Mouse (Mus musculus) forebrain, embryonic 13.5 days (tissue): ENCODE measurements around the gene Zfp472. TPM values are rescaled to one million over a fixed set of nuclear protein-coding genes. Genes with fewer than 3 reads are reported as not detected.
"Not testable (repeated sequence)": the region's sequence is repeated elsewhere in the genome, so short reads cannot be mapped to it uniquely, and the experiment has no call there.

ENCODE experiments used
- ATAC-seq: fragments of 200-750 bp; cut with Nextera tagmentation; 2 replicates; pipeline ENCODE4 v1.8.0; 2017
- H3K27ac ChIP-seq: fragments of 300-500 bp; sonication (generic); 2 replicates; pipeline ENCODE4 v1.5.1; 2015; ENCODE audit warnings: inconsistent platforms, mild to moderate bottlenecking, moderate library complexity
- H3K27me3 ChIP-seq: fragments of 300-500 bp; sonication (generic); 2 replicates; pipeline ENCODE4 v1.6.1; 2015; ENCODE audit warnings: mild to moderate bottlenecking, inconsistent platforms
- H3K36me3 ChIP-seq: fragments of 300-500 bp; sonication (generic); 2 replicates; pipeline ENCODE4 v1.6.1; 2015; ENCODE audit warnings: mild to moderate bottlenecking, inconsistent platforms; ENCODE audit not compliant: poor library complexity, severe bottlenecking
- H3K4me1 ChIP-seq: fragments of 300-500 bp; sonication (generic); 2 replicates; pipeline ENCODE4 v1.6.1; 2015; ENCODE audit warnings: inconsistent platforms
- H3K4me2 ChIP-seq: fragments of 300-500 bp; sonication (generic); 2 replicates; pipeline ENCODE4 v1.6.1; 2015; ENCODE audit warnings: inconsistent platforms, mild to moderate bottlenecking, moderate library complexity
- H3K4me3 ChIP-seq: fragments of 300-500 bp; sonication (generic); 2 replicates; pipeline ENCODE4 v1.5.1; 2015; ENCODE audit warnings: mild to moderate bottlenecking, inconsistent platforms
- H3K9ac ChIP-seq: fragments of 300-500 bp; sonication (generic); 2 replicates; pipeline ENCODE4 v1.6.1; 2015; ENCODE audit warnings: mild to moderate bottlenecking, inconsistent platforms
- H3K9me3 ChIP-seq: fragments of 300-500 bp; sonication (generic); replicated peaks from 2 replicates; pipeline ENCODE4 v1.6.1; 2016; ENCODE audit warnings: inconsistent platforms
- WGBS: fragments of 180-500 bp; shearing (Covaris S2); methylation state at CpG from one replicate; pipeline ENCODE4 v1.1.7; 2015; 5-methylcytosine and 5-hydroxymethylcytosine counted together
- polyA plus RNA-seq: library from polyadenylated mRNA; unstranded; fragments of >200 nt; fragmentation: Nextera tagmentation; extraction: Ambion mirVana; gene quantifications from 2 replicates; pipeline ENCODE4 v1.2.1, GENCODE M21; 2015

The Zfp472 gene
- polyA plus RNA-seq, 1 experiment from 2014 or later: 11.4 TPM

DNA sequence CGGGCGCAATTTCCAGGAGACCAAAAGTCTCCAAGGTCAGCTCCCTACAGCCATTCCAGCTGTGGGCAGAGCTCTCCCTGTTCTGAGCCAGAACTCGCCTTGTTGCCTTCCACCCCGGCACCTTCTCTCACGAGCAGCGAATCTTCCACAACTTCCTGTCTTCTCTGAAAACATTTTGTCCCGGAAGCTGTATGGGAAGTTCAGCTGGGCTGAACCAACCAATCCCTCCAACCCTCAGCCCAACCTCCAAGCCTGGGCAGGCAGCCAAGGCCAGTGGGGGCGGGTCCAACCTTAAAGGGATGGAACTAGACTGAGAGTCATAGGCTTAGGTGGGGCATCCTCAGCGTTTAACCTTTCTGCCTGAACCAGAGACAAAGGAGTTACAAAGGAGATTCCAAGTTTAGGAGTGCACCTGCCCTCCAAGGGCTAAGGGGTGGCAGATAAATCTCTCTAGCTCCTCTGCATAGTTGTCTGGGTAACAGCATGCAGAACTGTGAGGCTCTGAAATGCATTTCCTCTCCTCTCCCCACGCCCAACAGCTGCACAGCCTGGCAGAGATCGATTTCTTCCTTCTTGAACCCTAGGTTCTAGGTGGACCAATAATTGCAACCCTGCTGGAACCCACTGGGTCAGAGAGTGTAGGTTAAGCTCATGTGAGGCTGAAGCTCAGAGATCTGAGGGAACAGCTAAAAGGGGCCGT, 18.2 kb upstream of the Zfp472 start, which contains the start of gene Cyp4f13:
Gene Cyp4f13 (minus strand): TSS at position 188 of the 700 bp plus-strand sequence.
- H3K27me3 ChIP-seq: no peaks in the 10 kb centered on the region
- H3K27ac ChIP-seq: no peak within 1 kb of the TSS
- ATAC-seq: peak; percentile 95
- H3K36me3 ChIP-seq: no peaks in the 10 kb centered on the region
- H3K4me2 ChIP-seq: peak within 1 kb of the TSS; percentile 68
- no peaks in the 10 kb centered on the region for H3K9me3 ChIP-seq
- H3K9ac ChIP-seq: peak within 1 kb of the TSS; percentile 55
- peak within 1 kb of the TSS; percentile 47 for H3K4me3 ChIP-seq
- WGBS: 49% methylated on average over 12 of the region's 12 CpGs
- H3K4me1 ChIP-seq: peaks cover 12% of the 10 kb centered on the region

GRCm38 (mm10) chr17:32950136-32950535, 15.5 kb upstream of the Zfp472 start:
- no peaks in the 10 kb centered on the region for H3K27me3 ChIP-seq
- no peaks in the 10 kb centered on the region for H3K36me3 ChIP-seq
- no peak overlapping the region for H3K4me3 ChIP-seq
- no peaks in the 10 kb centered on the region for H3K9me3 ChIP-seq
- H3K4me2 ChIP-seq: no peak overlapping the region
- WGBS: 81% methylated on average over 3 of the region's 3 CpGs
- ATAC-seq: no peak
- no peak overlapping the region for H3K9ac ChIP-seq
- no peak overlapping the region for H3K27ac ChIP-seq
- H3K4me1 ChIP-seq: peaks cover 12% of the 10 kb centered on the region

DNA sequence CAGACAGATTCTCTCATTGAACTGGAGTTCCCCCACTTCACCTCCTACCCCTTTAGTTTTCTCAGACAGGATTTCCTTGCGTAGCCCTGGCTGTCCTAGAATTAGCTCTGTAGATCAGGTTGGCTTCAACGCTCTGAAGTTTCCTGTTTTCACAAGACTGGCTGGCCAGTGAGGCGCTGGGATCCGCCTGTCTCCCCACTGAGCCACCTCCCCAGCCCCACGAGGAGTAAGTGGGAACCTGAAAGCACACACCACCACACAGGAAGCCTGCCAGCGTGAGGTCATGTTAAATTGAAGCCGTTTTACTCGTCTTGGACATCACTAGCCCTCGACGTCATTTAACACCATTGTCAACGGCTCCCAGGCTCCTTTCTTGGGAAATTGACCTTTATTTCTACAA, 14.6 kb upstream of the Zfp472 start:
- no peak overlapping the region for H3K9ac ChIP-seq
- H3K4me3 ChIP-seq: no peak overlapping the region
- H3K27me3 ChIP-seq: no peaks in the 10 kb centered on the region
- no peak overlapping the region for H3K27ac ChIP-seq
- WGBS: 84% methylated on average over 11 of the region's 11 CpGs
- no peaks in the 10 kb centered on the region for H3K9me3 ChIP-seq
- no peak for ATAC-seq
- no peak overlapping the region for H3K4me2 ChIP-seq
- peaks cover 12% of the 10 kb centered on the region for H3K4me1 ChIP-seq
- no peaks in the 10 kb centered on the region for H3K36me3 ChIP-seq

GRCm38 (mm10) chr17:32951441-32951840, 14.2 kb upstream of the Zfp472 start:
- 35% methylated on average over 16 of the region's 16 CpGs for WGBS
- Histone ChIP-seq H3K9me3 (no peaks in the 10 kb centered on the region), H3K27ac (no peak overlapping the region), H3K9ac (no peak overlapping the region), H3K4me3 (no peak overlapping the region), H3K4me2 (peak overlapping the region; percentile 17; the same call in 1 of the 2 replicates), H3K27me3 (no peaks in the 10 kb centered on the region), H3K4me1 (peaks cover 10% of the 10 kb centered on the region), H3K36me3 (no peaks in the 10 kb centered on the region)
- ATAC-seq: no peak

DNA sequence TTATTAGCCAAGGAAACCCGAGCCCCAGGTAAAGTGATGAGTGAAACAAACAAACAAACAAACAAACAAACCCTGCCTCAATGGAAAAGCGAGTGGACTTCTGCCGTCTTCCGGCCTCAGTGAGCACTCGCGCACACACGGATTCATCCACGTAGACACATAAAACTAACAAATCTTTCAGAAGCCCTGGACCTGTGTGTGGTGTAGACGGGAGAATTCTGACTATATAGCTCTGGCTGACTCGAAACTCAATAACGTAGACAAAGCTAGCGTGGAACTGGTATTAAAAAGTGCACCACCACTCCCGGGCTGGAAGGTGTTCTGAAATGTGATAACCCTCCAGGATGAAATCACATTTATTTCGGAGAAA, 376 bp upstream of the Zfp472 start:
- peak overlapping the region; percentile 84 for H3K4me3 ChIP-seq
- 0% methylated on average over 14 of the region's 14 CpGs for WGBS
- no peaks in the 10 kb centered on the region for H3K9me3 ChIP-seq
- H3K36me3 ChIP-seq: no peaks in the 10 kb centered on the region
- H3K27ac ChIP-seq: no peak overlapping the region
- ATAC-seq: peak; percentile 73
- peak overlapping the region; percentile 78 for H3K9ac ChIP-seq
- H3K4me1 ChIP-seq: peaks cover 17% of the 10 kb centered on the region
- no peaks in the 10 kb centered on the region for H3K27me3 ChIP-seq
- H3K4me2 ChIP-seq: peak overlapping the region; percentile 83

DNA sequence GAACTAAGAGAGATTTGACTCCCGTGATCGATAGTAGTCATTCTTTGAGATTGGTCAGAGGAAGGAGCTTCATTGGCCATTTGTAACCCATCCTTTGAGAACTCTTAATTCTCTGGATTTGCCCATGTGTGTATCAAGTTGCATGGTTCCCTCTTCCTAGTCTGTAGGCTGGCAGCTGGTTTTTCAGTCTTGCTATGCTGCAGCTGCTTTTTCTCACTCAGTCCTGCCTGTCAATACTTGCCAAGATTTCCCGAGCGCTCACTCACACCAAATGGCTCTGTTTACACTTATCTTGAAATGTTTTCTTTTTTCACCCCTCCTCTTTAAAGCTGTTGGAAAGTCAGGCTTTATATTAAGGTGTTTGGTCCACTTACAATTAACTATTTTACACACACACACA, 15.7 kb downstream of the Zfp472 start:
- no peak for ATAC-seq
- no peaks in the 10 kb centered on the region for H3K27me3 ChIP-seq
- 96% methylated on average over 4 of the region's 4 CpGs for WGBS

DNA sequence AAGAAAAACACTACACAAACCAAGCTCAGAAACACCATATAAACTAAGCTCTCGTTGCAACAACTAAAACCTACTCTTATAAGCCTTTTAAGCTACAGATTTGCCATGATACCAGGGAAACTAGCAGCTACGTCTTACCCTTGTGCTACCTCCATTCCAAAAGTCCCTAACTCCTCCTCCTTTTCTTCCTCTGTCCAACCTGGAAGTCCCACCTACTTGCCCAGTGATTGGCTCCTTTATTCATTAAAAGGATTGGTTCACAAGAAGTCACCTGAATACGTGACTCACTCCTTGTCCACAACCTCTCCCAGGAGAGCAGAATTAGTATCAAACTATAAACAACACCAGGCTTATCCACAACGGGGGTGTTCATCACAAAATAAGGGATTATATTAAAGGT, 20.7 kb downstream of the Zfp472 start:
- H3K9ac ChIP-seq: no peak overlapping the region
- H3K9me3 ChIP-seq: no peaks in the 10 kb centered on the region
- no peak overlapping the region for H3K27ac ChIP-seq
- H3K4me2 ChIP-seq: no peak overlapping the region
- peaks cover 2% of the 10 kb centered on the region; the same call in 1 of the 2 replicates for H3K36me3 ChIP-seq
- H3K4me1 ChIP-seq: no peaks in the 10 kb centered on the region
- 69% methylated on average over 4 of the region's 4 CpGs for WGBS
- H3K4me3 ChIP-seq: no peak overlapping the region
- no peaks in the 10 kb centered on the region for H3K27me3 ChIP-seq
- no peak for ATAC-seq

More for the DNA sequence above, 15.7 kb downstream of the Zfp472 start:
- H3K4me1 ChIP-seq: no peaks in the 10 kb centered on the region
- peaks cover 37% of the 10 kb centered on the region for H3K36me3 ChIP-seq
- H3K4me2 ChIP-seq: no peak overlapping the region
- H3K9me3 ChIP-seq: no peaks in the 10 kb centered on the region
- H3K9ac ChIP-seq: no peak overlapping the region
- H3K4me3 ChIP-seq: no peak overlapping the region
- no peak overlapping the region for H3K27ac ChIP-seq

GRCm38 (mm10) chr17:32991965-32992698, 26.5 kb downstream of the Zfp472 start:
- no peaks in the 10 kb centered on the region for H3K27me3 ChIP-seq

DNA sequence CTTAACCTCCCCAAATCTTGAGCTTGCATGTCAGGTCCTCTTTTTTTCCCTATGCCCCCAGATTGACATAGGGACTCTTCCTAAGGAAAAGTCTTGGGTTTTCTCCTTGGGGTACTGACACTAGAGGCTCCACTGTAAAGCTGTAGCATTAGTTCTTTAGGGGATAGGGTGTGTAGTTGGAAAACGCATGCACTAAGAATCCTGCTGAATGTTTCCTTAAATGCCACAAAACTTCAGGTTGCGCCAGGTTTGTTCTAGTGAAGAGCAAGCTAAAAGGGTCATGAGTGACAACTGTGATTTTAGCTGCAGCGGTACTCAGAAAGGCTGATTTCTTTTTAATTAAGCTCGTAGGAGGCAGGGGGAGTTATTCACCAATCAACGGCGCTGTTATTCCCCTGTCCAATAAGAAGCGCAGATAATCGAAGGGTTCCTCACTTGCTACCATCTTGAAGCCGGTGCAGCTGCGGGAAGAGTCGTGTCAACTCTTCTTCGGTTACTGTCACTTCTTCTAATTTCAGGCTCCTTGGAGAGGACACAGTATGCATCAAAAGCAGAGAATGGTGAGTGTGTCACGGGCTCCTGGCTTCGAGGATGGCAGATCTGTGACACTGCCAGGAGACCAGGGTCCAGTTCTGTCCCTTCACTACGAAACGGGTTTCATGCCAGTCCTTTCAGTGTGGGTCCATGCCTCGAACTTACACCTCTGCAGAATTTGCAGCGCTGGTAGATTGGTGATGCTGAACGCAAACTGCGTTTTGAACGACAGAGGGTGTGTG, 27.3 kb downstream of the Zfp472 start, which contains the start of gene Zfp952:
Gene Zfp952 (plus strand): TSS at position 431 of the 776 bp plus-strand sequence.
- 1% methylated on average over 21 of the region's 21 CpGs for WGBS
- Histone ChIP-seq H3K27me3 (no peaks in the 10 kb centered on the region), H3K9me3 (no peaks in the 10 kb centered on the region), H3K27ac (peak within 1 kb of the TSS; percentile 66), H3K4me3 (peak within 1 kb of the TSS; percentile 79), H3K9ac (peak within 1 kb of the TSS; percentile 80), H3K4me1 (peaks cover 15% of the 10 kb centered on the region), H3K36me3 (peaks cover 26% of the 10 kb centered on the region), H3K4me2 (peak within 1 kb of the TSS; percentile 84)
- ATAC-seq: peak; percentile 98

More at GRCm38 (mm10) chr17:32991965-32992698, 26.5 kb downstream of the Zfp472 start:
- peak overlapping the region; percentile 84 for H3K4me2 ChIP-seq
- H3K36me3 ChIP-seq: peaks cover 26% of the 10 kb centered on the region
- H3K27ac ChIP-seq: no peak overlapping the region
- no peaks in the 10 kb centered on the region for H3K9me3 ChIP-seq
- ATAC-seq: no peak
- H3K4me1 ChIP-seq: peaks cover 15% of the 10 kb centered on the region
- WGBS: 63% methylated on average over 12 of the region's 12 CpGs
- H3K9ac ChIP-seq: peak overlapping the region; percentile 53; the same call in 1 of the 2 replicates
- peak overlapping the region; percentile 79 for H3K4me3 ChIP-seq

DNA sequence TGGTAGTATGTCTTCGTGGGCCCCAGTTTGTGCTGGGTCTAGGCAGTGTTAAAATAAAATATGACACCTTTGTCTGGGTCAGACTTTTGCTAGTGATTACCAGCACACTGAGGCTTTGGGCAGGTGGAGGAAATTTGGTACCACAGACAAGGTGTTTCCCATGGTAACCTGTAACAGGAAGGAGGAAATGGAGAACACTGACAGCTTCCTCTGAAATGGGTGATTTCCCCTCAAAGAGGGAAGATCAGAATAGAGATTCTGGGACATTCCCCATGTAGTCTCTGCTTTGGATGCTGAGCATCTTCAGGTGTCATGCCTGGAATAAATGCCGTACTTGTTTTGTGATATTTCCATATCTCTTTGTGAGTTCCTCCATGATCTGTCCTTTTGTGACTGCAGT, 32.9 kb downstream of the Zfp472 start:
- Histone ChIP-seq H3K4me3 (no peak overlapping the region), H3K9me3 (peaks cover 11% of the 10 kb centered on the region), H3K9ac (no peak overlapping the region), H3K4me1 (peaks cover 10% of the 10 kb centered on the region), H3K4me2 (no peak overlapping the region), H3K27ac (no peak overlapping the region), H3K27me3 (no peaks in the 10 kb centered on the region), H3K36me3 (peaks cover 52% of the 10 kb centered on the region)
- 95% methylated on average over 2 of the region's 2 CpGs for WGBS
- no peak for ATAC-seq

DNA sequence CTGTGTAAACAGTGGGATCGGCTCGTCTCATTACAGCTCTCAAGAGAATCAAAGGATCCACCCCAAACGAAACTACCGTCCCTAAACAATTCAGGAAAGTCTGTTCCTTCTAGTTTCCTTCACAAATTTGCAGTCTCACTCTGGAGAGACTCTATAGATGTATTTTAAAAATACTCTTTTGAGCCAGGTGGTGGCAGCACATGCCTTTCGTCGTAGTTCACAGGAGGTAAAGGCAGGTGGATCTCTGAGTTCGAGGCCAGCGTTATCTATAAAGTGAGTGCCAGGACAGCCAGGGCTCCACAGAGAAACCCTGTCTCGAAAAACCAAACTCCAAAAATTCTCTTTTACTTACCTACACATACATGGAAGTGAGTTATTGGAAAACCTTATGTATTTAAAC, 42.7 kb downstream of the Zfp472 start:
- no peaks in the 10 kb centered on the region for H3K4me1 ChIP-seq
- H3K4me2 ChIP-seq: no peak overlapping the region
- WGBS: 56% methylated on average over 9 of the region's 9 CpGs
- H3K27ac ChIP-seq: no peak overlapping the region
- no peaks in the 10 kb centered on the region for H3K27me3 ChIP-seq
- peaks cover 10% of the 10 kb centered on the region for H3K9me3 ChIP-seq
- H3K9ac ChIP-seq: no peak overlapping the region
- ATAC-seq: no peak
- H3K36me3 ChIP-seq: peaks cover 25% of the 10 kb centered on the region
- H3K4me3 ChIP-seq: no peak overlapping the region

DNA sequence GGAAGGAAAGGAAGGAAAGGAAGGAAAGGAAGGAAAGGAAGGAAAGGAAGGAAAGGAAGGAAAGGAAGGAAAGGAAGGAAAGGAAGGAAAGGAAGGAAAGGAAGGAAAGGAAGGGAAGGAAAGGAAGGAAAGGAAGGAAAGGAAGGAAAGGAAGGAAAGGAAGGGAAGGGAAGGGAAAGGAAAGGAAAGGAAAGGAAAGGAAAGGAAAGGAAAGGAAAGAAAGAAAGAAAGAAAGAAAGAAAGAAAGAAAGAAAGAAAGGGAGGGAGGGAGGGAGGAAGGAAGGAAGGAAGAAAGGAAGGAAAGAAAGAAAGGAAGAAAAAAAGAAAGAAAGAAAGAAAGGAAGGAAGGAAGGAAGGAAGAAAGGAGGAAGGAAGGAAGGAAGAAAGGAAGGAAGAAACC, 54.8 kb downstream of the Zfp472 start:
- not testable (repeated sequence) for H3K27me3 ChIP-seq, H3K27ac ChIP-seq, H3K4me2 ChIP-seq, ATAC-seq, H3K4me1 ChIP-seq, H3K4me3 ChIP-seq, H3K9ac ChIP-seq
- H3K9me3 ChIP-seq: peaks cover 69% of the 10 kb centered on the region
- H3K36me3 ChIP-seq: peaks cover 88% of the 10 kb centered on the region
